32 mouse cellular contexts compared by ENCODE assay signal in genomic region chr19:12091913-12092312, GRCm38 (mm10). TPM values are rescaled to one million over a fixed set of nuclear protein-coding genes. Genes with fewer than 3 reads are reported as not detected.
"Had no signal": no experiment of that assay in that cellular context is flagged by ENCODE, and none has a peak within 500 bp of the region (broad histone marks: within the 10 kb centered on the region; RNA-seq: fewer than 3 reads in every experiment).

Gene Olfr1426 (minus strand): TSS chr19:12092013.

- H3K4me3 ChIP-seq: embryonic facial prominence, embryonic 10.5 days; embryonic facial prominence, embryonic 12.5 days; embryonic facial prominence, embryonic 13.5 days; embryonic facial prominence, embryonic 15.5 days; erythroblast, embryonic 14.5 days; forebrain, embryonic 10.5 days; forebrain, embryonic 12.5 days; forebrain, embryonic 13.5 days; forebrain, embryonic 15.5 days; gastrocnemius, adult 2 months; heart, adult 2 months had no signal

- DNase-seq: cerebellum, adult 8-10 months; cerebellum, adult 9-10 months; cerebellum, adult 9-11 months; cerebellum, postnatal 10 days; cerebellum, postnatal 14 days; cerebellum, postnatal 25 days; cerebellum, postnatal 36 days; embryo, embryonic 11 days; forebrain, postnatal 0 days; gastrocnemius, adult 2 months; gastrocnemius, postnatal 10 days; gastrocnemius, postnatal 14 days; gastrocnemius, postnatal 25 days; gastrocnemius, postnatal 36 days; heart, adult 11 months; heart, adult 18-20 months; heart, adult 2 months had no signal

- H3K27ac ChIP-seq: embryonic facial prominence, embryonic 10.5 days; embryonic facial prominence, embryonic 12.5 days; embryonic facial prominence, embryonic 13.5 days; embryonic facial prominence, embryonic 15.5 days; forebrain, embryonic 10.5 days; forebrain, embryonic 12.5 days; forebrain, embryonic 13.5 days; forebrain, embryonic 15.5 days; gastrocnemius, adult 2 months; heart, adult 2 months had no signal

RNA-seq across cellular contexts. Expression of gene Olfr1426, which starts in this region (rescaled TPM):
- total RNA-seq: common myeloid progenitor, adult 5-6 weeks; forebrain, postnatal 0 days; gastrocnemius, adult 18-20 months; gastrocnemius, adult 2 months; gastrocnemius, adult 8-10 months; gastrocnemius, postnatal 10 days; gastrocnemius, postnatal 14 days; gastrocnemius, postnatal 25 days; gastrocnemius, postnatal 36 days; gastrocnemius, postnatal 4 days; granulocyte monocyte progenitor cell, adult 5-6 weeks; heart, adult 18-20 months; heart, adult 2 months; heart, adult 8-10 months had no signal
